Mouse (Mus musculus) gastrocnemius, postnatal 36 days (tissue): ENCODE data around the gene 5730455P16Rik. TPM values are rescaled to one million over a fixed set of nuclear protein-coding genes. Genes with fewer than 3 reads are reported as not detected.

Experiments used
- DNase-seq, 2 experiments: peaks; one replicate each; pipeline ENCODE4 v3.0.0; 2022
- intact Hi-C: fragments of 180-260 bp; cut with DNase I; formaldehyde crosslinking; loops from one replicate; pipeline ENCODE4 v1.15.1; 2025
- total RNA-seq, 2 experiments: library from RNA; stranded (reverse); gene quantifications; 2 replicates each; pipeline ENCODE4 v1.2.3; 2021

Gene 5730455P16Rik
- total RNA-seq, 2 experiments from 2014 or later, result 32.1 TPM

DNA sequence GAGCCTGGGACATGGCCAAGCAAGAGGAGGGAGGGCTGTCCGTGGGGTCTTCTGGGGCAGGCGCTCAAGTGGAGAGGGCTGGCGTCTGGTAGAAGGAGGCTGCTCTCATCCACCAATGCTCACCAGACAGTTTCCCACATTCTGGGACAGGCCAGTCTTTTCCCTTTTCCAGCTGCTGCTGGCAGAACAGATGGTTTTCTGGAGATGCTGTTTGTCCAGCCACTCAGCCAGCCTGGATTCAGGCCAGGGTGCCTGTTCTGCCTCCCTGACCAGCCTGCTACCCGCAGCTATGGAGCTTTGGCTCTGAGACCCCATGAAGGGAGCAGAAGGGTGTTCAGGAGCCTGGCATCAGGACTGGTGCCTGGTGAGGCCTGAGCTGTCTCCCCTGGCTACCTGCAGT, 66.6 kb downstream of the 5730455P16Rik start:
- DNase-seq, result no peak
- intact Hi-C loops, result no loop called here

Other genes with a start within 250 kb of the 5730455P16Rik start
- 10 to 100 TPM; 16.5 to 20.6 TPM for gene Tefm, start 235.9 kb downstream of the 5730455P16Rik start, total RNA-seq
- gene Adap2, start 223.9 kb downstream of the 5730455P16Rik start, total RNA-seq, result 1 to 10 TPM; 3.4 to 5.9 TPM
- gene Rnf135, start 194.2 kb downstream of the 5730455P16Rik start, total RNA-seq, result 1 to 10 TPM; 1.8 to 2.4 TPM
- gene Rhot1, start 169.0 kb downstream of the 5730455P16Rik start, total RNA-seq, result 10 to 100 TPM; 35.7 to 37.2 TPM
- gene Rhbdl3, start 77.1 kb downstream of the 5730455P16Rik start, total RNA-seq, result 1 to 10 TPM; 5.7 to 9.0 TPM
- gene Zfp207, start 5.2 kb upstream of the 5730455P16Rik start, total RNA-seq, result 10 to 100 TPM; 44.6 to 57.9 TPM
- gene Psmd11, start 50.6 kb upstream of the 5730455P16Rik start, total RNA-seq, result 100 to 1,000 TPM; 125 to 138 TPM
- under 1 TPM; 0.47 to 0.89 TPM for gene Cdk5r1, start 99.0 kb upstream of the 5730455P16Rik start, total RNA-seq